Mouse (Mus musculus) small intestine, adult 2 months (tissue): ENCODE measurements around the gene Mrpl20.

Source experiments
- CTCF ChIP-seq: fragments of 200-500 bp; IDR thresholded peaks from 2 replicates; pipeline ENCODE4 v1.5.1; 2012; ENCODE audit warnings: low read depth, mild to moderate bottlenecking, control low read depth, inconsistent platforms, low read length, moderate library complexity, mixed read lengths; ENCODE audit not compliant: insufficient replicate concordance, insufficient read length; ENCODE audit errors: extremely low read depth
- POLR2A ChIP-seq: fragments of 200-500 bp; IDR thresholded peaks from 2 replicates; pipeline ENCODE4 v1.6.1; 2012; ENCODE audit warnings: low read depth, mild to moderate bottlenecking, control low read depth, inconsistent platforms, low read length, moderate library complexity

DNA sequence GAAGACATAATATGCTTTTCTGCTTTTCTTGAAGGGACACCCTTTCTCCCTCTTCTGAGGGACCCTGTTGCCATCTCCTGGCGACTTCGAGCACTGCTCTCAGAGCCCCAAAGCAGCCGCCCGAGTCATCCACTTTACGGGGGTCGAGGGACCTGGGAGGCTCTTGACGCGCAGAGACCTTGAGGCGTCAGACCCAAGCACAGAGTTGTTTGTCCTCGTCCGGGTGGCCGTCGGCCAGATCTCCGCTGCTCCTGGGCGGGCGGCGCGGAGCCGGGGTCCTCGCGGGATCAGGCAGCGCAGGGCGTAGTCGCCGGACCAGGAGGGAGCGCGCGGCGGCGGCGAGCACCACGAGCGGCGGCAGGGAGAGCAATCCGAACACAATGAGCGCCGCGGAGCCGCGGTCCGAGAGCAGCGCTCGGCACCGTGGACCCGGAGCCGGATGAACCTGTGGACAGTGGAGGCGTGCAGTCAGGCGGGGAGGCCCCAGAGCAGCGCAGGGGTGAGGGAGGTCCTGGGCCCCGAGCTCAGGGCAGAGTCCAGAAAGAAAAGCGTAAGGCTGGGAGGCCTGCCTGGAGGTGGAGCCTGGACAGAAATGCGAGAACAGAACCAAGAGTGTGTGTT, 18.5 kb upstream of the Mrpl20 start:
- TF ChIP-seq CTCF, result peak; percentile 80
- TF ChIP-seq POLR2A, result peak; percentile 84
